Mouse (Mus musculus): ENCODE measurements around the gene Ccsap. TPM values are rescaled to one million over a fixed set of nuclear protein-coding genes. Genes with fewer than 3 reads are reported as not detected.

The Ccsap gene
- total RNA-seq, 2 experiments from 2014 or later = 4.8 to 5.3 TPM

DNA sequence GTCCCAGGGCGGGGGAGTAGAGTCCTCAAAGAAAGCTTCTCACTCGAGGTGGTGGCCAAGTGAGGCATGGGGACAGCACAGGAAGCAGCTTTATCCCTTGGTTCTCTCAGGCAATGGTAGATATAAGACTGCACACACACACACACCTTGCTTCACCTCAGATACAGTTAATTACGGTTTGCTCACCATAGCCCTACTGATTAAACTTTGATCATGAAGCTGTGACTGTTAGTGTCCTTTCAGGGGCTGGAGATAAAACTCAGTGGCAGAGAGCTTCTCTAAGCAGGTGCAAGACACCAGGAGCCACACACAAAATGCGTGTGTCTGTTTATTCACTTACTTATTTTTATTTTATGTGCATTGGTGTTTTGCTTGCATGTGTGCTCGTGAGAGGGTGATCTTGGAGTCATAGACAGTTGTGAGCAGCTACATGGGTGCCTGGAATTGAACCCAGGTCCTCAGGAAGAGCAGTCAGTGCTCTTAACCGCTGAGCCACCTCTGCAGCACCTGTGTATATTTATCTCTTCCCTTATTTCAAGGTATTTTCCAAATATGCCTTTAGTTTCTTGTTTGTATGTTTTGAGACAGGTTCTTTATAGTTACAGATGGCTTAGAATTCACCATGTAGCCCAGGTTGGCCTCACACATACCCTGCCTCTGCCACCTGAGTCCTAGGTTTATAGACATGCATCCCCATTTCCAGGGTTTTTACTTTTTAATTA is 52.0 kb downstream of the Ccsap start:
- ATAC-seq (replicated peaks; ENCODE audit: poor library complexity, severe bottlenecking) = no peak

DNA sequence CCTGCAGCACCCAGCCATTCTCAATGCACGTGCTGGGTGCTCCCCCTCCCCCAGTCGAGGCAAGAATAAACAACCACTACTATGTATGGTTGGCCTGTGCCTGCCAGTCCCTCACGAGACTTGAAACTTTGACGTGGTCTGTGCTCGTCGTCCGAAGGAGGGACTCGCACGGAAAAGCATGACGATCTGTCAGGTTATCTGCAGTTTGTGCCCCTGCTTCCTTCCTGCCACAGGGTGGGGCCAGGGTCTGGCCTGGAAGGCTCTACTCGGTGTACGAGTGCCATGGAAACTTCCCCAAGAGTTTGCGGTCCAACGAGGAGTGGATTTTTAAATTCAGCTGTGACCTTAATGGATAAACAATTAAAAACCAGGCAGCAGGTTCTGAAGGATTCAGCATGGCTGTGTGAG is 53.0 kb downstream of the Ccsap start:
- peak; percentile 46 for ATAC-seq (replicated peaks; ENCODE audit: poor library complexity, severe bottlenecking)

DNA sequence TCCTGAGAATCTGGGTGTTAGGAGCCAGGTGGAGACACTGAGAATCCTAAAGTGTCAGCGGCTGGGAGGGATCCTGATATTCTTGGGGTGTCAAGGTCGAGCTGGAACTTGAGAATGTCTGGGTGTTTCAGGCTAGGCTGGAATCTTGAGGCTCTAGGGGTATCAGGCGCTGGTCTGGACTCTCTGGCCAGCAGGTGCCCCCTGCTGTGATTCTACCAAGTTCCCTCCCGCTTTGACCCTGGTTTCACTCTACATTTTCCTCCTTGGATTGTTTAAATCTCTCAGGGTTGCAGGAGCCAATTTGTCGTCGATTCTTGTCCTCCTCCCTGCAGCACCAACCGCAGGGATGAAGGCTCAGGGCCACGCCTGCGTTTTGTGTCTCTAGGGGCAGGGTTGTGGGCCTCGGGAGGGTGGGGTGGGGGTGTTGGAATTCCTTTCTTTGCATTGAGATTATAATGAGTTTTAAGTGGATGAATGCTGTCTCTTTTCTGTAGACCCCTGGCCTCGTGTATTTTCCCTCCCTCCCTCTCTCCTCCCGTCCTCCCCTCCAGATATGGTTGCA is 53.6 kb downstream of the Ccsap start:
- ATAC-seq (replicated peaks; ENCODE audit: poor library complexity, severe bottlenecking) = no peak

DNA sequence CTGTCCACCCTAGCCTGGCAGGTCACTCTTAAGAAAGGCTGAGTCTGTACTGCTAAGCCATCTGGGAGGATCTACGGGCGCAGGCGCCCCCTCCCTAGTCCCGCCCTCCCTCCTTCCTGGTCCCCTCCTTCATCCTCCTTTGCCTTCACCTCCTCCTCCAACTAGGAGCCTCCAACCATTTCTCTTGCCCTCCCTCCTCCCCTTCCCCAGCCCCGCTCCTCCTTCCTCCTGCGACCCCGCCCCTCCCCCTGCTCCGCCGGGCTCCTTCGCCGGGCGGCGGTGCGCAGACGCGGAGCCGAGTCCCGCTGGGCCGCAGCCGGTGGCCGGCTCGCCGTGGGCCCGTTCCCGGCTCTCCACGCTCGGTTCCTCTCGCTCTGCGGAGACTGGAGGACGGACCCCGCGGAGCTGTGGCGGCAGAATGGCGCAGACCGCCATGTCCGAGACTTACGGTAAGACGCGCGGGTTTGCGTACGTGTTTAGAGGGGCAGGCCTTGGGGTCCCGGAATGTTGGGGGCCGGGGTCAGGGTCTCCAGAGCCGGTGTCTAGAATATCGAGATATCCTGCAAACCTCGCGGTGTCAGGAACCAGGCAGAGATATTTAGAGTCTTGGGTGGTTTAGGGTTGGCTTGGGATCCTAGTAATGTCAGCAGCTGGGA is 54.2 kb downstream of the Ccsap start, which contains the start of gene Rab4a:
Rab4a (plus strand) TSS at position 268 of the 656 bp plus-strand sequence.
- peak; percentile 72 for ATAC-seq (replicated peaks; ENCODE audit: poor library complexity, severe bottlenecking)

DNA sequence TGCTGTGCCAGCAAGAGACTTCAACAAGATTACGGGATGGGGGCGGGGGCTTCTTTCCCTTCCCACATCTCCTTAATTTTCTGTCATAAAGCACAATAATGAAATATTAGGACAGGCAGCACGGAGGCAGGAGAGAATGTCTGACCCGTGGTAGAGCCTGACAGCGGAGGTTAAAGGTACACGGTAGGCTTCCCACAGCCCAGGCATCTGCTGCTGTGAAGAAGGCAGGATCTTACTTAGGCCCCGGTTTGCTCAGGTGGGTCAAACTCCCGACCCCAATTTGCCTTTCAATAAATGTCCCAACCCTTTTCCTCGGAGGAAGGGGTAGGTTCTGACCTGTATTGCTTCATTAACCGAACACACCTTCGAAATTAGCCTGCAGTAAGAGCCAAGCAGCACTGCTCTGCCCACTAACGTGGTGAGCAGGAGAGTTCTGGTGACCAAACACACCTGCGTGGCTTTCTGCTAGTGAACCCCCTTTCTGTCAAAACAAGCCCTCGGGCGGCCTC is 54.7 kb downstream of the Ccsap start:
- no peak for ATAC-seq (replicated peaks; ENCODE audit: poor library complexity, severe bottlenecking)

DNA sequence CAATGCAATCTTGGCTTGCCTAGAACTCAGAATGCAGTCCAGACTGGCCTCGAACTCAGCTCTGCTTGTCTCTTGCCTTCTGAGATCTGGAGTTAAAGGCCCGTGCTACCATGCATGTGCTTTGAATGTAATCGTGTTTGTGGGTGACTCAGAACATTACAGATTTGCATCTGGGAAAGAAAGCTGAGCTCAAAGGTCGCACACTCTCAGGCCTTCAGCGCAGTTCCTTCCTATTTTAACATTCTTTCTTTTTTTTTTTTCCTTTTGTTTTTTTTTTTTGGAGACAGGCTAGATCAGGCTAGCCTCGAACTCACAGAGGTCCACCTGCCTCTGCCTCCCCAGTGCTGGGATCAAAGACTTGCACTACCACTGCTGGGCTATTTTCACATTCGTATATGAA is 55.4 kb downstream of the Ccsap start:
- no peak for ATAC-seq (replicated peaks; ENCODE audit: poor library complexity, severe bottlenecking)

DNA sequence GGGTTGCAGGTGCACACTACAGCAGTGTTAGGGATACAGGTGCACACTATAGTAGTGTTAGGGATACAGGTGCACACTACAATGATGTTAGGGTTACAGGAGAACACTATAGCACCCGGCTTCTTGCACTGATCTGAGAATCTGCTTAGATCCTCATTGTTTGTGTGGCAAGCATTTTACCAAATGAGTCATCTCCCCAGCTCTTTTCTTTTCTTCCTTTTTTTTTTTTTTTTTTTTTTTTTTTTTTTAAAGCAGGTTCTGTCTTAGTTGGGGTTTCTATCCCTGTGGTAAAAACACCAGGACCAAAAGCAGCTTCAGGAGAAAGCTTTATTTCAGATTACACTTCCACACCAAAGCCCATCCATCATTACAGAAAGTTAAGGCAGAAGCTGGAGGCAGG is 56.4 kb downstream of the Ccsap start:
- no peak for ATAC-seq (replicated peaks; ENCODE audit: poor library complexity, severe bottlenecking)

DNA sequence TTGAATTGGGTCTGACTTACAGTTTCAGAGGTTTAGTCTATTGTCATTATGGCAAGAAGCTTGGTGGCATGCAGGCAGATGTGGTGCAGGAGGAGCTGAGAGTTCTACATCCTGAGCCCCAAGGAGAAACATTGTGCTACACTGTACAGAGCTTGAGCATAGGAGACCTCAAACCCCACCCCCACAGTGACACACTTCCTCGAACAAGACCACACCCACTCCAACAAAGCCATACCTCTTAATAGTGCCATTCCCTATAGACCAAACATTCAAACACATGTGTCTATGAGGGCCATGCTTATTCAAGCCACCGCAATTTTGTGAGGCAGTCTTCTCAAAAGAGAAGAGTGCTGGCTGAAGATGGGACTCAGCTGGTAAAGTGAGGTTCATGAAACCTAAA is 58.5 kb downstream of the Ccsap start:
- no peak for ATAC-seq (replicated peaks; ENCODE audit: poor library complexity, severe bottlenecking)

DNA sequence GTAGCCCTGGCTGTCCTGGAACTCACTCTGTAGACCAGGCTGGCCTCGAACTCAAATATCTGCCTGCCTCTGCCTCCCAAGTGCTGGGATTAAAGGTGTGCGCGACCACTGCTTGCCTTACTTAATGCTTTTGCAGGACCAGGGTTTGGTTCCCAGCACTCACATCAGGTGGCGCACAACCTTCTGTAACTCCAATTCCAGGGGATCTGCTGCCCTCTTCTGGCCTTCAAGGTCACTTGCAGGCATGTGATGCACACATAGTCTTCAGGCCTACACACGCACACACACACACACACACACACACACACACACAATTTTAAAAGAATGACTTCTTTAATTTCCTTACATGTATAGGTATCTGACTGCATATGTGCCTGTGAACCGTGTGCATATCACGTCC is 59.1 kb downstream of the Ccsap start:
- ATAC-seq (replicated peaks; ENCODE audit: poor library complexity, severe bottlenecking) = no peak

DNA sequence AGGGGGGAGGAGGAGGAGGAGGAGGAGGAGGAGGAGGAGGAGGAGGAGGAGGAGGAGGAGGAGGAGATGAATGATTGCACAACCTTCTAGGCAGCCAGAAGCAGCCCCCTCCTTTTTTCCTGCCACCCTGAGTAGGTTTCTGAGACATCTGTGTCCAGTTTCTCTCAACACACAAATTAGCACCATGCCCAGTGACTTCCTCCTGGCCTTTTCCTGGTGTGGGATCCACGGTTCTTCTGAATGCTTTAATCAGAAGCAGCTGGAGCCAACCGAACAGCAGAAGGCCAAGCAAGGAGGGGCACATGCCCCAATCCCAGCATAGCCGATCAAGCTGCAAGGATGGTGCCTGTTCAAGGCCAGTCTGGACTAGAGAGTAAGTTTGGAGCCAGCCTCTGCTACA is 60.1 kb downstream of the Ccsap start:
- no peak for ATAC-seq (replicated peaks; ENCODE audit: poor library complexity, severe bottlenecking)

DNA sequence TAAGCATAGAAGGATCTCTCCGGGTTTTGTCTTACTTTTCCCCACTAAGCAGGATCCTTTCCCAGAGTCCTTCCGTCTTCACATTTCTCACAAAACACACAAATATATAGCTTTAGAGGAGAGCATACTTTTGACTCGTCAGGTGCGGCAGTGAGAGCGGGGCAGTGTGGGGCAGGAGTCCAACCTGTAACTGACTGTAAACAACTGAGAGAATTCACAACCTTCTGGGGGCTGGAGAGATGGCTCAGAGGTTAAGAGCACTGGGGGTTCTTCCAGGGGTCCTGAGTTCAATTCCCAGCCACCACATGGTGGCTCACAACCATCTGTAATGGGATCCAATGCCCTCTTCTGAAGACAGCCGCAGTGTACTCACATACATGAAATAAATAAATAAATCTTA is 60.6 kb downstream of the Ccsap start:
- ATAC-seq (replicated peaks; ENCODE audit: poor library complexity, severe bottlenecking) = no peak

DNA sequence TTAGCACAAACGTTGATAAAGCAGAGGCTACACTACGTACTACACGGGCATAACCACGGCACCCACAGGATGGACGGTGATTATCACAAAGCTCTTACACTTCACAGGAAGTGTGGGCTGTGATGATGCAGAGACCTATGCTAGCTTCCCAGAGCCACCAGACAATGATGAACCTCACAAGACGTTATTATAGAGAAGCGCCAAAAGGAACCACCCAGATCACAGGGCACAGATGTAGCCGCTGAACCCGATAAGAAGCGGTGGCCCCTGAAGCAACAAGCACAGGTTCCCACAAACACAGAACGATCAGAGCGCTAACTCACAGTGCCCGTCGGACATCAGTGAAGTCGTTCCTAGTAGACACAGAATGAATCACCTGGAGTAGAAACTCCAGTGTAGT is 62.1 kb downstream of the Ccsap start:
- ATAC-seq (replicated peaks; ENCODE audit: poor library complexity, severe bottlenecking) = peak; percentile 12; the same call in 1 of the 2 replicates

DNA sequence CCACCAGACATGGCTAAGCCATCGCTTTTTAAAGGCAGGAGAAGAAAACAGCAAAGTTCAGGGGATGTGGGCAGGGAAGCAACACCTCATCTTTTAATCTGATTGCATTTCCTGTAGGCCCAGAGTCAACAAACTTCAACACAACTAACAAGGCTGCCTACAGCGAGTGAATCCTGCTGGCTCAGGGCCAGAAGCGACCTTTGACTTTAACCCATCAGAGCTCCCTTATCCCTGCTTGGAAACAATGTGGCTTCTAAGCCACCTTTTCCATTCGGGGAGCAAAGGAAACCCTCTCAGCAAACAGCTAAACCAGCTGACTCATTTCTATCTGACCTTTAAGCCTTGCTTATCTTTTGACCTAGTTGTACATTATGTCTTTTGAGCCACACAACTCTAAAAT is 63.3 kb downstream of the Ccsap start:
- ATAC-seq (replicated peaks; ENCODE audit: poor library complexity, severe bottlenecking) = no peak

DNA sequence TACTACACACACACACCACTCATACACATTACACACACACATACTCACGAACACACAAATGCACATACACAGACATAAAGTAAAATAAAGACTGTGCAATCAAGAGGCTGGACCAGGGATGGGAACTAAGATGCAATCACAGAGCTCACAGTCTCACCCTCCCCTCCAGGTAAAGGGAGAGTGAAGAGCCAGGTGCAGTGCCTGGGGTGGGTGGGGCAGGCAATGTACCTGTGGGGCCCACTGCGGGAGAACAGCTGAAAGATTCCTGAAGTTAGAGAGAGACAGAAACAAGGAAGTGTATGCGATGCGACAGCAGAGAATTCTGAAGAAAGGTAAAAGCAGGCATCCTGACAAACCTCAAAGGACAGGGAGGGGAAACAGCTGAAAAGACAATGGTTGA is 65.2 kb downstream of the Ccsap start:
- no peak for ATAC-seq (replicated peaks; ENCODE audit: poor library complexity, severe bottlenecking)

DNA sequence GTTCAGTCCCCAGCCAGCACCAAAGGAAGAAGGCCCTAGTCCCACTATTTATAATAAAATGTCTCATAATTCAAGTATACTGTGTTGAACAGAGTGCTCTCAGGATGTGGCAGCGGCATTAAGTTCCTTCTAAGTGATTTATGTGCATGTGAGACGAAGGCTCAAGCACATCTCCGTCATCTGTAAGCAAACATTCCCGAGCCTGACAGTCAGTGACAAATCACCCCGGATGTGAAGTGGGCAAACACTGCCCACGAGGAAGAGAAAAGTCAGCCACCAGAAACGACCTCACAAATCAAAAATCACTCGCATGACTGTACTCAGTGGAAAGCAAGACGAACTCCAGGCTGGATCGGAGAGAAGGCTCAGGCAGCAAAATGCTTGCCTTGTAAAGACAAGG is 66.1 kb downstream of the Ccsap start:
- ATAC-seq (replicated peaks; ENCODE audit: poor library complexity, severe bottlenecking) = no peak

DNA sequence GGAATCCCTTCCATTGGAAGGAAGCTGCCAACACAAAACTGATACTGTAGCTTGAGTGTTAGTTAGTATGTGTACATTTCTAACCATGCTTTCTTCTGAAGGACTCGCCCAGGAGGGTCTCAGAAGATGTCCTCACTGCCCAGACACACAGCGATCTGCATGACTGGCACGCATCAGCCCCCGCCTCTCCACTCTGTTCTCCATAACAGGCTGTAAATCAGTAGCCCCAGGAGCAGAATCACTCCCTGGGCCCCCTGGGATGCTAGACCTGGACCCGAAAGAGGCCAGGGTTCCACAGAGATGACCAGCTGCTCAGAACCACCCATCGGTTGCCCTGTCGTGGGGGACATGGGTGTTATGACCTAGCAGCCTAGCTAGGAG is 68.2 kb downstream of the Ccsap start:
- ATAC-seq (replicated peaks; ENCODE audit: poor library complexity, severe bottlenecking) = no peak

DNA sequence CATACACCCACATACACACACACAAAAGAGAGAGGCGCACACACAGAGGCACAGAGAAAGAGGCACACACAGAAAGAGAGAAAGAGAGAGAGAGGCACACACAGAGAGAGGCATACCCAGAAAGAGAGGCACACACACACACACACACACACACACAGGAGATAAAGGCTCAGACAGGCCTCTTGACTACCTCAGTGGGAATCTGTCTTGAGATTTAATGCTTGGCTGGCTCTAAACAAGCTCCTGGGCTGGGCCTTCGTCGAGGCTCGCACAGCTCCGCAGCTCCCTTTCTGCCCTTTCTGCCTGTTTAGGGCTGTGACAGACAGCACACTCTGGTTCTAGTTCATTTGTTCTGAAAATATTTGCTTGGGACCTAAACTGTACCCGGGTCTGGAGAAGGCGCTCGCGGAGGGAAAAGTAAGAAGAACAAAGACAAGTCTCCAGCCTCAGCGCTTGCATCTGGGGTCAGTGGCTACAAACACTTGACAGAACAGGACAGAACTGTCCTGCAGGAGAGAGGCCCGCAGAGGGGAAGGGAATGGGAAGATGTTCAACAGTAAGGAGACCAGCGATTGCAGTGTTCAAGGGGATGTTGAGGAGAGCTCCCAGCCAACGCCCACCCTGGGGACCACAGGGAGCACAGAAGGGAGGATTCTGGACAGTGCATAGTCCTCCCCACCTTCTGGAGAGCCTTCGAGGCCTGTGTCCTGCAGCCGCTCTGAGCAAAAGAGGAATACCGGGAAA is 68.7 kb downstream of the Ccsap start:
- ATAC-seq (replicated peaks; ENCODE audit: poor library complexity, severe bottlenecking) = no peak
